Mouse (Mus musculus) right cerebral cortex, postnatal 4 days (tissue): ENCODE results near the gene Sat1.

Experiments used
- DNase-seq: peaks from one replicate; pipeline ENCODE4 v3.0.0-alpha.2; 2022

Gene Sat1

DNA sequence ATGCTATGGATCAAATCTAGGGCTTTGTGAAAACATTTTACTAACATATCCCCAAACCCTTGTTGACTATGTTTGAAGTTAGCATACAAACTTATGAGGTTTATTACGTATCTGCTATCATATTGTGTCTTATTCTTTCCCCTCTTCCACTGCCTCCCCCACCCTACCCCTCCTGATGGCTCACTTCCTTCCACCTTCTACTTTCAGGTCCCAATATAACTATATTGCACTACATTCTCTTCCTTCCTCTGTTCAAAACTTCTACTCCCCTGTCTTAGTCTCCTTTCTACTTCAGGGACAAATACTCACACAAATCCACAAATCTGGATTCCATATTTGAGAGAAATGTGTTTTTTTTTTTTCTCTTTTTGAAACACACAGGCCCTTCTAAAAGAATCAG, 52.7 kb downstream of the Sat1 start:
- DNase-seq = no peak
